Mouse (Mus musculus) naive thymus-derived CD4-positive, alpha-beta T cell, adult 2 months (primary cell): ENCODE results near the gene Fam214b.

Experiments used
- DNase-seq: peaks from one replicate; pipeline ENCODE4 v3.0.0-alpha.2; 2011; ENCODE audit warnings: low read depth

The Fam214b gene

GRCm38 (mm10) chr4:43010161-43011038 is 35.6 kb downstream of the Fam214b start, which contains the start of gene Fancg:
Gene Fancg, minus strand, starts transcription at chr4:43010506.
- peak; percentile 71 for DNase-seq

DNA sequence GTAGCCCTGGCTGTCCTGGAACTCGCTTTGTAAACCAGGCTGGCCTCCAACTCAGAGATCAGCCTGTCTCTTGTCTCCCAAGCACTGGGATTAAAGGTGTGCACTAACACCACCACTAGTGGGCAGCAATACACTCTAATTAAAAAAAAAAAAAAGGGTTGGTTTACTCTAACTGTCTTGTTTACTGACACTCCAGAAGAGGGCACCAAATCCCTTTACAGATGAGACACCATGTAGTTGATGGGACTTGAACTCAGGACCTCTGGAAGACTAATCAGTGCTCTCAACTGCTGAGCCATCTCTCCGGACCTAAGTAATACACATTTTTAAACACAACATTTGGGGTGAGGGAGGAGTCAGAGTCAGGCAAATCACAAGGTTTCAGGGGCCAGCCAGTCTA is 40.3 kb downstream of the Fam214b start:
- DNase-seq: peak; percentile 82

DNA sequence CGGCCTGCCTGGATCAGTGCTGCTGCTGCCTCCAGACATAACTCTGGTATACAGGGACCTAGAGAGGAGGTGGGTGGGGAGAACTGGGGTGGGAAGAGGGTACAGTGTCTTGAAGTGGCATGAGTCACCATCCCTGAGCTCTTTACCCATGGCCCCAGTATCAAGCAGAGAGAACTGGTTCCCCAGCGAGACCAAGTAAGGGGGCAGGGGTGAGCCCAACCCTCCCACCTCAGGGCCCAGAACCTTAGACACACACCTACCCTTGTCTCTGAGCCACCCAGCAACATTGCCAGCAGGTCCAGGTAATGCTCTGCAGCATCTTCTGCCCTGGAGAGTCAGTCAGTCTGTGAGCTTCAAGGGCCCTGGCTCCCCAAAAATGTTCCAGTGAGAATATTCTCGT is 41.1 kb downstream of the Fam214b start:
- DNase-seq: no peak

GRCm38 (mm10) chr4:43002756-43003439 is 43.1 kb downstream of the Fam214b start:
- DNase-seq: no peak

- DNase-seq: no peak
Measured at GRCm38 (mm10) chr4:43001272-43001671, 44.7 kb downstream of the Fam214b start.

GRCm38 (mm10) chr4:43000141-43000986 is 45.7 kb downstream of the Fam214b start, which contains the start of gene Vcp:
Gene Vcp, minus strand, starts transcription at chr4:43000507.
- DNase-seq: peak; percentile 98

DNA sequence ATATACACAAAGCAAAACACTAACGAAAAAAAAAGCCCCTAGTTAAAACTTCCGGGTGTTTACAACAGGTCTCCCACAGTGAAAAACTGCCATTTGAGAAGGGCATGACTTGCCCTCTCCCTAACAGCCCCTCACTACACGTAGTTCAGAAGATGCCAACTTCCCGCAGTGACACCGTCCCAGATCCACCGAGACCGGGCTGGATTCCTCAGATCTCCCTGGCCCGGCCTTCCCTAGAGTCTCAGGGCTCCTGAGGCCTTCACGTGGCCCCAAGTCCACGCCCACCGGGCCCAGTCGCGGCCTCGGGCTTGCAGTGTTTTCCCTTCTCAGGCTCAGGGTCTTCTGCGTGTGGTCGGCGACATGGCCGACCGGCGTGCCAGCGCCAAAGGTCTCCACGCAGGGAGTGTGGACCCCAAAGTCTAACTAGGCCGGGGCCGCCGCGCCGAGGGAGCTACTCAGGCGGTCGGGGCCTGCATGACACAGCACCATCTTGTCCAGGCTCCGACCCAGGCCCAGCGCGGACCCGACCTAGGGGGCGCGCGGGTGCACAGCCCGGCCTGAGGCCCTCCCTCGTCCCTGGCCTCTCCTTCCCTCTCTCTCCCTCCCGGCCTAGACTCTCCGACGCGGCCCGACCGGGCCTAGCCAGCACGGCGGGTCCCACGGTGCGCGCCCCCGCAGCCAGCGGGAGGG is 46.4 kb downstream of the Fam214b start:
- peak; percentile 79 for DNase-seq

GRCm38 (mm10) chr4:42998022-42998421 is 48.0 kb downstream of the Fam214b start:
- no peak for DNase-seq

GRCm38 (mm10) chr4:42988296-42988695 is 57.7 kb downstream of the Fam214b start:
- DNase-seq: no peak
